Mouse (Mus musculus) adipose tissue, adult 10 weeks (tissue): ENCODE results near the gene Eif2s3x. TPM values are rescaled to one million over a fixed set of nuclear protein-coding genes. Genes with fewer than 3 reads are reported as not detected.

Experiments used
- polyA plus RNA-seq: library from polyadenylated mRNA; stranded (reverse); fragments of 350-450 nt; fragmentation: Illumina TruSeq; extraction: RNeasy Lipid Tissue Mini Kit (QIAGEN cat#74804); gene quantifications from one replicate; pipeline ENCODE4 v1.2.3, GENCODE M21; 2014; ENCODE audit warnings: low read depth, low replicate concordance

The Eif2s3x gene
- 71.3 TPM for polyA plus RNA-seq

DNA sequence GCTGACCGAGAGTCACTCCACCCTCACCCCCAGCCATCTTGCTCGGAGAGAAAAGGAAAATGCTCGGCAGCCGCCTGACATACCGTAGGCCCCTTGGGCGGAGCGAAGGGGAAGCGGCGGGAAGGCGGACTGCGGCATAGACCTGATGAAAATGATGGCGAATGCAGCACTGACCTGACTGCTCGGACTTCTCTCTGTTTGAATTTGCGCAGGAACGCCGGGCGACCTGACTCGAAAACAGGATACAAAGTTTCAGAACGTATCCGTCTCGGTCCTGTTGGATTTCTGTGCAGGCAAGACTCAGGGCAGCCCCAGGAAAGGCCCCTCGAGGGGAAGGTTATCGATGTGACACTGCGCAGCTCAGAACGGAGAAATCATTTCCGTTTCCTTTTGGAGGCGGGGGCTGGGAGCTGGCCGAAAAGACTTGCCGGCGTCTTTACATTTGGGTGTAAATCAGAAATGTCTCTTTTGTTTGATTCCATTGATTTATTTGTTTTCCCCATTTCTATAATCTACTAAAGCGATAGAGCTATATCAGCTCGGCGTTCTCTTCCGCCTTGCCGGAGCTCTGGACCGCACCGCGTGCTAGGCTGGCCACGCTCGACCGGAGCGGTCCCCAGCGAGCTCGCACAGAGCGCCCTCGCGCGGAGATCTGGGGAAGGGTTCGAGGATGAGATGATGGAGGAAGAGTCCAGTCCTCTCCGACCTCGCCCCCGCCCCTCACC is at the start of gene Eif2s3x:
Gene Eif2s3x (minus strand): TSS at position 266 of the 725 bp plus-strand sequence.

GRCm38 (mm10) chrX:94234532-94235189 is 22.0 kb upstream of the Eif2s3x start, which contains the start of gene Klhl15:
Gene Klhl15, plus strand, starts transcription at chrX:94234599.

Other genes with a start within 250 kb of the Eif2s3x start
- gene AU015836, start 244.2 kb downstream of the Eif2s3x start, polyA plus RNA-seq = 0.82 TPM
- gene Zfx, start 89.2 kb downstream of the Eif2s3x start, polyA plus RNA-seq = 9.3 TPM
- gene Klhl15, start 21.7 kb upstream of the Eif2s3x start, polyA plus RNA-seq = 4.8 TPM
- 0.82 TPM for gene Fam90a1b, start 153.9 kb upstream of the Eif2s3x start, polyA plus RNA-seq
- gene Apoo, start 154.3 kb upstream of the Eif2s3x start, polyA plus RNA-seq = 35.4 TPM